Comparison of ENCODE assay signal across 11 mouse cellular contexts in genomic region chr6:72694047-72694790, GRCm38 (mm10).
DNase-seq lines count a peak whose midpoint lies in the region; ATAC-seq and TF ChIP-seq lines count a peak whose summit lies in the region.
"Had no signal": no experiment of that assay in that cellular context is flagged by ENCODE, and none has a peak within 500 bp of the region (broad histone marks: within the 10 kb centered on the region; RNA-seq: fewer than 3 reads in every experiment).

No protein-coding gene starts in this region.

- no peaks in the 10 kb centered on the region for H3K36me3 ChIP-seq in kidney, adult 2 months (ENCODE audit: control insufficient read depth, insufficient read depth, low read length)
- no peaks in the 10 kb centered on the region for H3K36me3 ChIP-seq in heart, embryonic 13.5 days
- H3K36me3 ChIP-seq: midbrain, embryonic 15.5 days had no signal

- ATAC-seq in heart, embryonic 13.5 days (ENCODE audit: extremely low read depth, insufficient number of reproducible peaks, low FRiP score, low TSS enrichment): no peak
- ATAC-seq: midbrain, embryonic 15.5 days had no signal

- H3K9me3 ChIP-seq in heart, embryonic 13.5 days: no peaks in the 10 kb centered on the region
- H3K9me3 ChIP-seq: midbrain, embryonic 15.5 days had no signal

- peak; percentile 30 for DNase-seq in adrenal gland, adult 2 months
- no peak for DNase-seq in adrenal gland, postnatal 25 days
- DNase-seq in kidney, adult 2 months: peak; percentile 67
- no peak for DNase-seq in kidney, adult 11 months
- peak; percentile 48 for DNase-seq in ES-CJ7 (ENCODE audit: low read depth, low spot score)
- no peak for DNase-seq in thymus, postnatal 4 days
- no peak for DNase-seq in cerebellum, adult 2 months
- DNase-seq: cerebellum, postnatal 25 days; thymus, postnatal 14 days had no signal

- 46% methylated on average over 5 of the region's 5 CpGs for WGBS in kidney, adult 2 months
- WGBS in heart, embryonic 13.5 days: 15% methylated on average over 5 of the region's 5 CpGs
- 47% methylated on average over 5 of the region's 5 CpGs for WGBS in cerebellum, adult 2 months

- no peak overlapping the region for H3K9ac ChIP-seq in heart, embryonic 13.5 days
- H3K9ac ChIP-seq: midbrain, embryonic 15.5 days had no signal

- no peak for TF ChIP-seq POLR2A in kidney, adult 2 months (IDR thresholded peaks at IDR 0.05; ENCODE audit: low read depth, low read length)
- TF ChIP-seq POLR2A in cerebellum, adult 2 months (IDR thresholded peaks at IDR 0.05; ENCODE audit: borderline replicate concordance, insufficient read depth, low read length): no peak

- H3K4me1 ChIP-seq in kidney, adult 2 months (ENCODE audit: control insufficient read depth, insufficient read depth, low read length): peaks cover 13% of the 10 kb centered on the region
- H3K4me1 ChIP-seq in heart, embryonic 13.5 days: peaks cover 76% of the 10 kb centered on the region
- no peaks in the 10 kb centered on the region for H3K4me1 ChIP-seq in cerebellum, adult 2 months (ENCODE audit: control insufficient read depth, insufficient read depth, low read length)

- no peak overlapping the region for H3K4me3 ChIP-seq in kidney, adult 2 months (ENCODE audit: insufficient read depth, low read depth, low read length)
- no peak overlapping the region for H3K4me3 ChIP-seq in heart, embryonic 13.5 days
- no peak overlapping the region for H3K4me3 ChIP-seq in cerebellum, adult 2 months (replicated peaks; ENCODE audit: insufficient read depth, low read depth, low read length)
- H3K4me3 ChIP-seq: midbrain, embryonic 15.5 days had no signal

- H3K27me3 ChIP-seq in kidney, adult 2 months (replicated peaks; ENCODE audit: control insufficient read depth, insufficient read depth, low read length): no peaks in the 10 kb centered on the region
- no peaks in the 10 kb centered on the region for H3K27me3 ChIP-seq in heart, embryonic 13.5 days (replicated peaks)
- H3K27me3 ChIP-seq in cerebellum, adult 2 months (ENCODE audit: control insufficient read depth, insufficient read depth, low read length): no peaks in the 10 kb centered on the region
- H3K27me3 ChIP-seq: midbrain, embryonic 15.5 days had no signal

- peak overlapping the region; percentile 24 for H3K4me2 ChIP-seq in heart, embryonic 13.5 days
- H3K4me2 ChIP-seq: midbrain, embryonic 15.5 days had no signal

- no peak for TF ChIP-seq CTCF in kidney, adult 2 months (conservative IDR thresholded peaks at IDR 0.05; ENCODE audit: insufficient read depth, insufficient read length, low read depth, low read length)
- TF ChIP-seq CTCF in cerebellum, adult 2 months (IDR thresholded peaks at IDR 0.05; ENCODE audit: borderline replicate concordance, insufficient read depth, low read depth, low read length): no peak

- H3K27ac ChIP-seq in kidney, adult 2 months (ENCODE audit: insufficient read depth, low read depth, low read length): peak overlapping the region; percentile 64
- H3K27ac ChIP-seq in heart, embryonic 13.5 days (replicated peaks): peak overlapping the region; percentile 49
- no peak overlapping the region for H3K27ac ChIP-seq in cerebellum, adult 2 months (ENCODE audit: insufficient read depth, low read length)
- H3K27ac ChIP-seq: midbrain, embryonic 15.5 days had no signal

Comparison
In these comparisons a context has a peak if more than half of its experiments do, and no peak if none do; other contexts are left out.
1. DNase-seq: peak in adrenal gland, adult 2 months (single experiment), kidney, adult 2 months (single experiment) and ES-CJ7 (single experiment); none in adrenal gland, postnatal 25 days (single experiment), kidney, adult 11 months (single experiment), thymus, postnatal 4 days (single experiment) and cerebellum, adult 2 months (0 of 2).